Mouse (Mus musculus) thymus, adult 2 months (tissue): ENCODE data around the gene Lrrc27. TPM values are rescaled to one million over a fixed set of nuclear protein-coding genes. Genes with fewer than 3 reads are reported as not detected.

Experiments
- DNase-seq: peaks from one replicate; pipeline ENCODE4 v3.0.0; 2021
- H3K27ac ChIP-seq: fragments of 200-500 bp; 2 replicates; pipeline ENCODE4 v1.5.1; 2012; ENCODE audit warnings: low read length, control low read depth; ENCODE audit not compliant: control insufficient read depth, insufficient read depth
- H3K27me3 ChIP-seq: fragments of 200-500 bp; 2 replicates; pipeline ENCODE4 v1.6.1; 2012; ENCODE audit warnings: mild to moderate bottlenecking, low read length, moderate library complexity, mixed read lengths; ENCODE audit not compliant: control insufficient read depth, insufficient read depth
- H3K36me3 ChIP-seq: fragments of 200-500 bp; 2 replicates; pipeline ENCODE4 v1.6.1; 2012; ENCODE audit warnings: mild to moderate bottlenecking, low read length, moderate library complexity; ENCODE audit not compliant: control insufficient read depth, insufficient read depth
- H3K4me1 ChIP-seq: fragments of 200-500 bp; replicated peaks from 2 replicates; pipeline ENCODE4 v1.6.1; 2012; ENCODE audit warnings: low read length; ENCODE audit not compliant: control insufficient read depth, insufficient read depth
- H3K4me3 ChIP-seq: fragments of 200-500 bp; 2 replicates; pipeline ENCODE4 v1.5.1; 2012; ENCODE audit warnings: mild to moderate bottlenecking, low read length, control low read depth, moderate library complexity; ENCODE audit not compliant: control insufficient read depth, insufficient read depth
- CTCF ChIP-seq: fragments of 200-500 bp; IDR thresholded peaks from 2 replicates; pipeline ENCODE4 v1.5.1; 2012; ENCODE audit warnings: mild to moderate bottlenecking, control low read depth, low read length, moderate library complexity, borderline replicate concordance; ENCODE audit not compliant: control insufficient read depth, poor library complexity, insufficient read depth; ENCODE audit errors: extremely low read depth
- POLR2A ChIP-seq: fragments of 200-500 bp; IDR thresholded peaks from 2 replicates; pipeline ENCODE4 v1.6.1; 2012; ENCODE audit warnings: mild to moderate bottlenecking, low read length, control low read depth, moderate library complexity; ENCODE audit not compliant: control insufficient read depth, poor library complexity, insufficient read depth; ENCODE audit errors: extremely low read depth
- WGBS: fragments of 180-500 bp; shearing (Covaris S2); methylation state at CpG from one replicate; pipeline ENCODE4 v1.1.7; 2018; 5-methylcytosine and 5-hydroxymethylcytosine counted together
- polyA plus RNA-seq: library from polyadenylated mRNA; depleted of rRNA; stranded (reverse); fragments of >200 nt; gene quantifications from 2 replicates; pipeline ENCODE4 v1.2.3, GENCODE M21; 2012

Lrrc27 gene
- polyA plus RNA-seq, 1 experiment, result 3.9 TPM

DNA sequence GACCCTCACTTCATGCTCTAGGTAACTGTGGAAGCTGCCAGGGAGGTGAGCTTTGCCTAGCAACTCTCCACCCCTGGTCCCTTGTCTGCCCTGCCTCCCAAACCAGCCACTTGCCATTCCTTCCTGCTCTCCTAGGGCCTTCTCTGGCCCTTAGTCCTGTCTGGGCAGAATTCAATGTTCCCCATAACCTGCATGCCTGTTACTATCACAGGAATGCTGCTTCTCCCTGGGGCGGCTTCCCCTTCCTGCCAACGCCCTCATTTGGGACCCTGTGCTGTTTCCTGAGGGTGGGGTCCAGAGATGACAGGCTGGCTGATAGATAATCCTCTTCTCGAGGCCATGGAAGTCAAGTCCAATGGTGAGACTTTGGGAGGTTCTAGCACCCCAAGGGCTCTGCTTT, 40.7 kb downstream of the Lrrc27 start:
- Histone ChIP-seq H3K27ac (no peak overlapping the region), H3K27me3 (no peaks in the 10 kb centered on the region), H3K4me1 (0 out of 2 replicates have a peak, but pooled peaks cover 7% of the 10 kb centered on the region), H3K36me3 (no peaks in the 10 kb centered on the region), H3K4me3 (no peak overlapping the region)
- 75% methylated on average over 3 of the region's 3 CpGs for WGBS
- no peak for TF ChIP-seq CTCF
- TF ChIP-seq POLR2A, result no peak
- DNase-seq, result no peak

DNA sequence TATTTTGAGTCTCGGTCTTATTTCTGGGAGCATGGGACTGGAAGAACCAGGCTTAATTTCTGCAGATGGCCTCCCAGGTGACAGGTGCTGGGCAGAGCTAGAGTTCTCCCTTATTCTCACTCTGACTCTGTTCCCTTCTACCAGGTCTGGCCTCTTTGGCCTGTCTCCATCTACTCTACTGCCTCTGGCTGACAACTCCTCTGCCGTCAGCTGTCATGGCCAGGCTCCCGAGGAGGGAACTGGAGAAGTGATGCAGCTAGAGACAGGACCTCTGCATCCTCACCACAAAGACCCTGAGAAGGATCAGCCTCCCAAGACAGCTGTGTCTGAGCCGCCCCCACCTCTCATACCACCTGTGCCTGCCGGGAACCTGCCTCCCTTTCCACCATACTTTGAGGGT, 41.8 kb downstream of the Lrrc27 start:
- 85% methylated on average over 5 of the region's 5 CpGs for WGBS
- no peak for DNase-seq
- H3K4me3 ChIP-seq, result no peak overlapping the region
- H3K27ac ChIP-seq, result no peak overlapping the region
- no peaks in the 10 kb centered on the region for H3K36me3 ChIP-seq
- H3K4me1 ChIP-seq, result no peaks in the 10 kb centered on the region
- TF ChIP-seq POLR2A (no peak), CTCF (no peak)
- no peaks in the 10 kb centered on the region for H3K27me3 ChIP-seq

DNA sequence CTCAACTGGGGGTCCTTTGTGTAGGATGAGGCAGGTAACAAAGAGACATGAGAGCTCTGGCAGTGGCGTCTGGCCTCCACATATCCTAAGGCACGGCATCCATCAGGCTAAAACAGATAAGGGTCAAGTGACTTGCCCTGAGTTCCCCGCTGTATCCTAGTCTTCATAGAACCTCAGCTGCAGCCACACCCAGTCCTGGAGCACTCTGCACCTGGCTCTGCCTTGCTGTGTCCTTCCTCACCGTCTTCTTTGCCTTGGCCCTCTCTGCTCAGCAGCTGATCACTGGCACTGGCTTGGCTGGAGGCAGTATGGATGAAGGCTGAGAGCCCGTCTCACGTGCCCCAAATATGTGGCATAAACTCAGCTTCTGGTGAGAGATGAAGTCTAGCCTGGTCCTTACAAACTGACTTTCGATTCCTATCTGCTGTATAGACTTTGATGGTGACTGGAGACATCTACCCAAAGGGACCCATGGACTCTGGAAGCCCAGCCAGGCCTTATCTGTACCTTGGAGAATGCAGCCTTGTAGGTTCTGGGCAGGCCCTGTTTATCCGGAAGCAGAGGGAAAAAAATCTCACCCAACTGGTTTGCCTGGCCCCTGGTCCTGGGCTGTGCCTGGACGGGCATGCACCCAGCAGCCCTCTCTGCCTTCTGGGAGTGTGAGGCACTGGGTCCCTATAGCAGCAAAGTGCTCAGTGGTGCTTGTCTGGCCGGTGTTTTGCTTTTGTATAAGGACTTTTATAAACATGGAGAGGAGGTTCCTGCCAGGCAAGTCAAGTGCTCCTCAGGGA, 45.2 kb downstream of the Lrrc27 start:
- DNase-seq, result no peak
- Histone ChIP-seq H3K36me3 (no peaks in the 10 kb centered on the region), H3K27me3 (no peaks in the 10 kb centered on the region), H3K4me3 (no peak overlapping the region), H3K27ac (no peak overlapping the region), H3K4me1 (no peaks in the 10 kb centered on the region)
- TF ChIP-seq POLR2A, result no peak
- no peak for TF ChIP-seq CTCF
- 93% methylated on average over 10 of the region's 10 CpGs for WGBS

DNA sequence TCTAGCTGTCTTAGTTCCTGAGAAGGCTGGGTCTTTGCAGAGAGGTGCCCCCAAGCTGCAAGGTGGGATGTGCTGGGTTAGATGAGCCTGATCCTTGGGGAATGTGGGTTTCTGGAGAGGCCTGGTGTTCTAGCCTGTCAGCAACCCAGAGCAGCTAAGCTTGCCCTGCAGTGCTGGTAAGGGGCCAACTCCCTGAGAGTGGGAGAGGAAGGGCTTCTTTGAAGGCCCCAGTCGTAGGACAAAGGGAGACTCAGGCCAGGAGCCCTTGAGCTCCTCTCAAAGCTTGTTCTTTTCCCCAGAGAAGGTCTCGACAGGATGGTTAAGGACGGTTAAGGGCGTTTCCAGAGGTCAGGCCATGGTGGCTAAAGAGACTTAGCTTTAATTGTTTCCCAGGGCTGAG, 51.5 kb downstream of the Lrrc27 start:
- no peaks in the 10 kb centered on the region for H3K36me3 ChIP-seq

DNA sequence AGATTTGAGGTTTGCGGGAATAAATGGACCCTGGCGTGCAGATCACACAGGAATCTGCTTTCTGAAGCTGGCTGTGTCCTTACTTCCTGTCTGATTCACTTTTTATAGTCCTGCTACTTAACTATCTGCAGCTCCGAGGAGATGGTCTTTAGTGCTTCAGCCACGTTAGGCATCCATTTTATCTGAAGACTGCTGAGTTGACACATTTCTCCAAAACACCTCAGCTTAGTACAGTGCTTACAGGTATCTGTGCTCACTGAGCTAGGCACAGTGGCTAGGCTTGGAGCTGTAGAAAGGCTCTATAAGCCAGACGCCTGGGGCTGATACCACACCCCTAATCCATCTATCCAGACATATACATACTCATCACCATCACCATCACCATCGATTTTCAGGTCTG, 52.8 kb downstream of the Lrrc27 start:
- no peaks in the 10 kb centered on the region for H3K4me1 ChIP-seq
- no peak overlapping the region for H3K27ac ChIP-seq

More for the DNA sequence above, 51.5 kb downstream of the Lrrc27 start:
- TF ChIP-seq CTCF, result no peak
- no peak for TF ChIP-seq POLR2A
- Histone ChIP-seq H3K4me1 (no peaks in the 10 kb centered on the region), H3K27ac (no peak overlapping the region), H3K27me3 (no peaks in the 10 kb centered on the region), H3K4me3 (no peak overlapping the region)
- WGBS, result 89% methylated on average over 4 of the region's 4 CpGs
- DNase-seq, result no peak

DNA sequence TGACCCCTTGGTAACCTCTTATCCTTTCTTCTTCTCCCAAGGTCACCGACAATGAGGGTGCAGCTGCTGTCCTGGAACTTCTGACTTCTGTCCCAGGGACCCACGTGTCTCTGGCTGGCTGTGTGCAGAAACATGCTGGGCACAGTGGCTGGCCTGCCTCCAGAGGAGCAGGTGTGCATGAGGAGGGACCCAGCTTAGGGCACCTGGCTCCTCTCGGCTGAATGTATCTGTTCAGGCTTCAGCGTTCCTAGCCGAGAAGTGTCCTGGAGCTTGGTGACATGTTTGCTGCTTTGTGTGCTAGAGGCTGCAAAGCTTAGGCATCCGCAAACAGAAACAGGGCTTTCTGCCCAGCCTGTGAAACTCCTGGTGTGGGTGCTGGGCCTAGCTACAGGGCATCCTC, 53.6 kb downstream of the Lrrc27 start:
- no peak for DNase-seq
- Histone ChIP-seq H3K36me3 (no peaks in the 10 kb centered on the region), H3K4me3 (no peak overlapping the region), H3K4me1 (no peaks in the 10 kb centered on the region), H3K27me3 (no peaks in the 10 kb centered on the region), H3K27ac (no peak overlapping the region)
- no peak for TF ChIP-seq CTCF
- no peak for TF ChIP-seq POLR2A
- 87% methylated on average over 6 of the region's 6 CpGs for WGBS

More for the DNA sequence above, 52.8 kb downstream of the Lrrc27 start:
- Histone ChIP-seq H3K4me3 (no peak overlapping the region), H3K27me3 (no peaks in the 10 kb centered on the region), H3K36me3 (no peaks in the 10 kb centered on the region)
- WGBS, result 96% methylated on average over 6 of the region's 6 CpGs
- no peak for DNase-seq
- TF ChIP-seq POLR2A, result no peak
- TF ChIP-seq CTCF, result no peak
